12 mouse cellular contexts compared by ENCODE assay signal in the genomic region with DNA sequence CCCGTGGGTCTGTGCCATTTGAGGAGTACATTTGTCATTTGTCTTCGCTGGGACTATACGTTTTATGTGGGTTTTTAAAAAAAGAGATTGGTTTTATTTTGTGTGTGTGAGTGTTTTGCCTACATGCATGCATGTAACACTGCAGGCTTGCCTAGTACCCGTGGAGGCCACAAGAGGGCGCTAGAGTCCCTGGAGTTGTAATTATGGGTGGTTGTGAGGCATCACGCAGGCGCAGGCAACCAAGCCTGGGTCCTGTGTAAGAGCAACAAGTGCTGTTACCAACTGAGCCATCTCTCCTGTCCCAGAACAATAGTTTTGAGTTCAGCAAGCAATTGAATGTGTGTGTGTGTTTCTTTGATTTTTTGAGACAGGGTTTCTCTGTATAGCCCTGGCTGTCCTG. TPM values are rescaled to one million over a fixed set of nuclear protein-coding genes. Genes with fewer than 3 reads are reported as not detected.
DNase-seq lines count a peak whose midpoint lies in the region; ATAC-seq and TF ChIP-seq lines count a peak whose summit lies in the region.
"Had no signal": no experiment of that assay in that cellular context is flagged by ENCODE, and none has a peak within 500 bp of the region (broad histone marks: within the 10 kb centered on the region; RNA-seq: fewer than 3 reads in every experiment).

No protein-coding gene starts in this region.

- TF ChIP-seq POLR2A in brain, embryonic 14.5 days (IDR thresholded peaks at IDR 0.05; ENCODE audit: borderline replicate concordance, extremely low read depth, insufficient read depth, insufficient read length, poor library complexity, severe bottlenecking), result no peak

- H3K9me3 ChIP-seq in hindbrain, embryonic 10.5 days, result 0 out of 2 replicates have a peak, but pooled peaks cover 2% of the 10 kb centered on the region
- no peaks in the 10 kb centered on the region for H3K9me3 ChIP-seq in hindbrain, embryonic 12.5 days (replicated peaks)
- no peaks in the 10 kb centered on the region for H3K9me3 ChIP-seq in midbrain, postnatal 0 days (ENCODE audit: low read length)
- no peaks in the 10 kb centered on the region for H3K9me3 ChIP-seq in midbrain, embryonic 15.5 days

- H3K36me3 ChIP-seq in hindbrain, embryonic 10.5 days, result no peaks in the 10 kb centered on the region
- H3K36me3 ChIP-seq in hindbrain, embryonic 12.5 days, result no peaks in the 10 kb centered on the region
- H3K36me3 ChIP-seq in midbrain, postnatal 0 days (ENCODE audit: insufficient read depth, low read length), result peaks cover 4% of the 10 kb centered on the region; the same call in 1 of the 2 replicates
- no peaks in the 10 kb centered on the region for H3K36me3 ChIP-seq in midbrain, embryonic 15.5 days (replicated peaks)

- H3K27ac ChIP-seq in hindbrain, embryonic 10.5 days, result no peak overlapping the region
- H3K27ac ChIP-seq in hindbrain, embryonic 12.5 days, result no peak overlapping the region
- no peak overlapping the region for H3K27ac ChIP-seq in midbrain, postnatal 0 days (ENCODE audit: low read depth, low read length)
- H3K27ac ChIP-seq in midbrain, embryonic 15.5 days, result no peak overlapping the region

- no peak for ATAC-seq in hindbrain, embryonic 12.5 days (ENCODE audit: low FRiP score)
- no peak for ATAC-seq in midbrain, postnatal 0 days (ENCODE audit: low FRiP score)
- ATAC-seq in midbrain, embryonic 15.5 days (replicated peaks), result no peak

- DNase-seq in hindbrain, embryonic 10.5 days (ENCODE audit: low spot score), result peak; percentile 10
- DNase-seq in midbrain, postnatal 0 days (ENCODE audit: low spot score), result no peak
- DNase-seq in brain, embryonic 14.5 days (ENCODE audit: low read depth), result no peak
- DNase-seq in thymus, postnatal 25 days, result peak; percentile 36
- no peak for DNase-seq in cerebellum, adult 11-12 months
- no peak for DNase-seq in layer of hippocampus, postnatal 25 days (ENCODE audit: extremely low spot score in 1 of 2, low spot score in 1 of 2)
- DNase-seq: heart, postnatal 14 days; layer of hippocampus, postnatal 36 days; lung, adult 18-20 months had no signal

- no peak overlapping the region for H3K4me3 ChIP-seq in hindbrain, embryonic 10.5 days
- no peak overlapping the region for H3K4me3 ChIP-seq in hindbrain, embryonic 12.5 days
- H3K4me3 ChIP-seq in midbrain, postnatal 0 days (ENCODE audit: low read depth, low read length), result no peak overlapping the region
- no peak overlapping the region for H3K4me3 ChIP-seq in midbrain, embryonic 15.5 days
- H3K4me3 ChIP-seq: myocyte had no signal

- 64% methylated on average over 7 of the region's 7 CpGs for WGBS in hindbrain, embryonic 10.5 days
- 67% methylated on average over 7 of the region's 7 CpGs for WGBS in hindbrain, embryonic 12.5 days
- WGBS in midbrain, postnatal 0 days, result 72% methylated on average over 7 of the region's 7 CpGs
- 63% methylated on average over 7 of the region's 7 CpGs for WGBS in midbrain, embryonic 15.5 days

- H3K4me2 ChIP-seq in hindbrain, embryonic 12.5 days (replicated peaks), result no peak overlapping the region
- no peak overlapping the region for H3K4me2 ChIP-seq in midbrain, postnatal 0 days (ENCODE audit: low read depth, low read length, poor library complexity, severe bottlenecking)
- no peak overlapping the region for H3K4me2 ChIP-seq in midbrain, embryonic 15.5 days

- H3K27me3 ChIP-seq in hindbrain, embryonic 10.5 days (ENCODE audit: insufficient read depth, poor library complexity, severe bottlenecking), result no peaks in the 10 kb centered on the region
- no peaks in the 10 kb centered on the region for H3K27me3 ChIP-seq in hindbrain, embryonic 12.5 days
- H3K27me3 ChIP-seq in midbrain, postnatal 0 days (ENCODE audit: insufficient read depth, low read length), result no peaks in the 10 kb centered on the region
- no peaks in the 10 kb centered on the region for H3K27me3 ChIP-seq in midbrain, embryonic 15.5 days (replicated peaks)

- TF ChIP-seq CTCF in midbrain, postnatal 0 days (IDR thresholded peaks at IDR 0.05), result peak; percentile 54
- TF ChIP-seq CTCF in brain, embryonic 14.5 days (IDR thresholded peaks at IDR 0.05; ENCODE audit: borderline replicate concordance, extremely low read depth, insufficient read depth, insufficient read length), result peak; percentile 46

- peaks cover 6% of the 10 kb centered on the region; the same call in 1 of the 2 replicates for H3K4me1 ChIP-seq in hindbrain, embryonic 10.5 days (replicated peaks)
- no peaks in the 10 kb centered on the region for H3K4me1 ChIP-seq in hindbrain, embryonic 12.5 days
- H3K4me1 ChIP-seq in midbrain, postnatal 0 days (ENCODE audit: insufficient read depth, low read length), result no peaks in the 10 kb centered on the region
- H3K4me1 ChIP-seq in midbrain, embryonic 15.5 days, result no peaks in the 10 kb centered on the region

- H3K9ac ChIP-seq in hindbrain, embryonic 12.5 days, result no peak overlapping the region
- H3K9ac ChIP-seq in midbrain, postnatal 0 days (replicated peaks; ENCODE audit: low read length, poor library complexity, severe bottlenecking), result no peak overlapping the region
- no peak overlapping the region for H3K9ac ChIP-seq in midbrain, embryonic 15.5 days

RNA-seq across cellular contexts. Expression of gene Fis1, which starts 13.8 kb away (rescaled TPM):
- 294 and 365 TPM in 2 replicates for polyA plus RNA-seq in hindbrain, embryonic 10.5 days (2016; fragmentation: Nextera tagmentation; extraction: Ambion mirVana)
- 294 and 324 TPM in 2 replicates for polyA plus RNA-seq in hindbrain, embryonic 12.5 days (2016; fragmentation: Nextera tagmentation; extraction: Ambion mirVana)
- total RNA-seq in midbrain, postnatal 0 days (2014; rRNA removed), result 217 and 246 TPM in 2 replicates
- polyA plus RNA-seq in midbrain, postnatal 0 days (2015; fragmentation: Nextera tagmentation; extraction: Ambion mirVana), result 391 and 425 TPM in 2 replicates
- polyA plus RNA-seq in midbrain, embryonic 15.5 days (2015; fragmentation: Nextera tagmentation; extraction: Ambion mirVana), result 357 and 367 TPM in 2 replicates
- 316 and 348 TPM in 2 replicates for polyA plus RNA-seq in brain, embryonic 14.5 days (2012; rRNA removed)
- total RNA-seq in layer of hippocampus, postnatal 25 days (2021), result 100 to 1,000 TPM; 226 to 262 TPM

RNA-seq across cellular contexts. Expression of gene Cldn15, which starts 27.1 kb away (rescaled TPM):
- 0.09 and 0.38 TPM in 2 replicates for polyA plus RNA-seq in hindbrain, embryonic 10.5 days (2016; fragmentation: Nextera tagmentation; extraction: Ambion mirVana)
- 0.25 and 0.28 TPM in 2 replicates for polyA plus RNA-seq in hindbrain, embryonic 12.5 days (2016; fragmentation: Nextera tagmentation; extraction: Ambion mirVana)
- total RNA-seq in midbrain, postnatal 0 days (2014; rRNA removed), result 0.38 and 0.52 TPM in 2 replicates
- 0.07 and 0.32 TPM in 2 replicates for polyA plus RNA-seq in midbrain, postnatal 0 days (2015; fragmentation: Nextera tagmentation; extraction: Ambion mirVana)
- polyA plus RNA-seq in midbrain, embryonic 15.5 days (2015; fragmentation: Nextera tagmentation; extraction: Ambion mirVana), result 0.18 and 0.36 TPM in 2 replicates
- polyA plus RNA-seq in brain, embryonic 14.5 days (2012; rRNA removed), result 0.53 and 0.63 TPM in 2 replicates
- total RNA-seq in layer of hippocampus, postnatal 25 days (2021), result under 1 TPM; 0.15 to 0.26 TPM

RNA-seq across cellular contexts. Expression of gene Ift22, which starts 31.3 kb away (rescaled TPM):
- polyA plus RNA-seq in hindbrain, embryonic 10.5 days (2016; fragmentation: Nextera tagmentation; extraction: Ambion mirVana), result 106 and 124 TPM in 2 replicates
- polyA plus RNA-seq in hindbrain, embryonic 12.5 days (2016; fragmentation: Nextera tagmentation; extraction: Ambion mirVana), result 94.9 and 106 TPM in 2 replicates
- total RNA-seq in midbrain, postnatal 0 days (2014; rRNA removed), result 33.5 and 42.3 TPM in 2 replicates
- polyA plus RNA-seq in midbrain, postnatal 0 days (2015; fragmentation: Nextera tagmentation; extraction: Ambion mirVana), result 122 and 137 TPM in 2 replicates
- 125 and 132 TPM in 2 replicates for polyA plus RNA-seq in midbrain, embryonic 15.5 days (2015; fragmentation: Nextera tagmentation; extraction: Ambion mirVana)
- 56.2 and 58.2 TPM in 2 replicates for polyA plus RNA-seq in brain, embryonic 14.5 days (2012; rRNA removed)
- 10 to 100 TPM; 82.1 to 84.3 TPM for total RNA-seq in layer of hippocampus, postnatal 25 days (2021)

RNA-seq across cellular contexts. Expression of gene Plod3, which starts 47.5 kb away (rescaled TPM):
- polyA plus RNA-seq in hindbrain, embryonic 10.5 days (2016; fragmentation: Nextera tagmentation; extraction: Ambion mirVana), result 40.6 and 43.3 TPM in 2 replicates
- polyA plus RNA-seq in hindbrain, embryonic 12.5 days (2016; fragmentation: Nextera tagmentation; extraction: Ambion mirVana), result 43.3 and 44.7 TPM in 2 replicates
- 44.5 and 68.1 TPM in 2 replicates for total RNA-seq in midbrain, postnatal 0 days (2014; rRNA removed)
- 26.7 and 29.3 TPM in 2 replicates for polyA plus RNA-seq in midbrain, postnatal 0 days (2015; fragmentation: Nextera tagmentation; extraction: Ambion mirVana)
- polyA plus RNA-seq in midbrain, embryonic 15.5 days (2015; fragmentation: Nextera tagmentation; extraction: Ambion mirVana), result 38.9 and 44.1 TPM in 2 replicates
- polyA plus RNA-seq in brain, embryonic 14.5 days (2012; rRNA removed), result 75.0 and 81.7 TPM in 2 replicates
- total RNA-seq in layer of hippocampus, postnatal 25 days (2021), result 10 to 100 TPM; 35.0 to 39.8 TPM

RNA-seq across cellular contexts. Expression of gene Znhit1, which starts 48.5 kb away (rescaled TPM):
- 108 and 113 TPM in 2 replicates for polyA plus RNA-seq in hindbrain, embryonic 10.5 days (2016; fragmentation: Nextera tagmentation; extraction: Ambion mirVana)
- polyA plus RNA-seq in hindbrain, embryonic 12.5 days (2016; fragmentation: Nextera tagmentation; extraction: Ambion mirVana), result 101 and 103 TPM in 2 replicates
- 85.4 and 100 TPM in 2 replicates for total RNA-seq in midbrain, postnatal 0 days (2014; rRNA removed)
- polyA plus RNA-seq in midbrain, postnatal 0 days (2015; fragmentation: Nextera tagmentation; extraction: Ambion mirVana), result 153 and 176 TPM in 2 replicates
- polyA plus RNA-seq in midbrain, embryonic 15.5 days (2015; fragmentation: Nextera tagmentation; extraction: Ambion mirVana), result 131 and 132 TPM in 2 replicates
- polyA plus RNA-seq in brain, embryonic 14.5 days (2012; rRNA removed), result 89.0 and 104 TPM in 2 replicates
- 10 to 100 TPM; 75.4 to 90.7 TPM for total RNA-seq in layer of hippocampus, postnatal 25 days (2021)

Comparison
In these comparisons a context has a peak if more than half of its experiments do, and no peak if none do; other contexts are left out.
1. DNase-seq: peak in hindbrain, embryonic 10.5 days (single experiment) and thymus, postnatal 25 days (single experiment); none in midbrain, postnatal 0 days (single experiment), brain, embryonic 14.5 days (single experiment), cerebellum, adult 11-12 months (single experiment) and layer of hippocampus, postnatal 25 days (0 of 2).